Mouse (Mus musculus): ENCODE measurements around the gene Tbk1. TPM values are rescaled to one million over a fixed set of nuclear protein-coding genes. Genes with fewer than 3 reads are reported as not detected.
A peak's percentile ranks its signal among the peaks of the same experiment; 100 is the strongest.

Gene Tbk1
- polyA plus RNA-seq (2012; ENCODE audit: insufficient read depth, insufficient read length, missing spikeins): 102 and 107 TPM in 2 replicates

DNA sequence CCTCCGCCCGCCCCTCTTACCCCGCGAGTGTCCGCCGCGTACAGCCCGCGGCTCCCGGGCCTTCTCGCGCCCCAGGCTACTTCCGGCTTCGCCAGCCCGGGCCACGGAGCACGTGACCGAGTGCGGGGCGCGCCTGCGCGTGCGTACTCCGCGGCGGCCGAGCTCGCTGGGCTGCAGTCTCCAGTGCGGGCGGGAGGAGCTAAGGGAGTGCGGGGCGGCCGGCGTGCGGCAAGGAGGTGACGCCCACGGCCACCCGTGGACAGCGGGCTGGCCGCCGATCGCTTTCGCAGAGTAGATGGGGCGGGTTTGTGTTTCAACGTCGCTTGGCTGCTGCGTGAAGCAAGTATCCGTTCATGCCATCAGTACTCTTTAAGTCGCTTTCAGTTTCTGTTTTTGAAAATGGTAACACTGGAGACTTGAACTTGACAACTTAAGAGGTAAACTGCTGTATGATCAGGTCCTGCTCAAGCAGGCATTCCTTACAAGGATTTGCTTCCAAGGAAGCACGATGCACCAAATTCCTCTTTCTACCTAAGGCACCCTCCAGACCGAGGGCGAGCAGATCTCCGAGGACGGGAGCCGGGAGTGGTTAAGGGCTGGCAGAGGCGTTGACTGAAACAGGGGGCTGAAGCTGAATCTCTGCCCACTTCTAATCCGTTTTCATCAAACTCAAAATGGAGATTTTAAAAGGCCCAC is at the start of gene Tbk1:
Gene Tbk1 (minus strand): TSS at position 113 of the 696 bp plus-strand sequence.
- H3K27ac ChIP-seq (ENCODE audit: insufficient read depth, low read depth, low read length): peak within 1 kb of the TSS; percentile 95
- peak within 1 kb of the TSS; percentile 96 for H3K4me3 ChIP-seq (ENCODE audit: insufficient read depth, low read length)
- no peak for TF ChIP-seq POLR2A (IDR thresholded peaks at IDR 0.05; ENCODE audit: borderline replicate concordance, low read depth, low read length)
- no peak for TF ChIP-seq CTCF (IDR thresholded peaks at IDR 0.05; ENCODE audit: low read depth, low read length)
- H3K4me1 ChIP-seq (ENCODE audit: control insufficient read depth, insufficient read depth, low read length): peaks cover 45% of the 10 kb centered on the region

DNA sequence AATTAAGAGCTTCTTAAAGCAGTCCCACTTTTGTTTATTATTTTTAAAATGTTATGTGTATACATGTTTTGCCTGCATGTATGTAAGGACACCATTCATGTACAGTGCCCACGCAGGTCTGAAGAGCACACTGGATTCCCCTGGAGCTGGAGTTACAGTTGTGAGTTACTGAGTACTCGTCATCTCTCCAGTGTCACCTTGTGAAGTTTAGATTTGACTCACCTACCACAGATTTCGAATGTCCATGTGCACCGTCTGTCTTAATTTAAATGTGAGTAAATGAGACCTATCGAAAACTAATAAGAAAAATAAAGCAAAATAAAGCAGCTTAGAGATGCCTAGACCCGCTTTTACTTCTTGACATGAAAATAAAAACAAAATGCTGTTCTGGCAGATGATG is 49.7 kb upstream of the Tbk1 start:
- Histone ChIP-seq H3K4me3 (ENCODE audit: insufficient read depth, low read length) (no peak overlapping the region), H3K27ac (ENCODE audit: insufficient read depth, low read depth, low read length) (no peak overlapping the region), H3K4me1 (ENCODE audit: control insufficient read depth, insufficient read depth, low read length) (peaks cover 13% of the 10 kb centered on the region)
- TF ChIP-seq CTCF (IDR thresholded peaks at IDR 0.05; ENCODE audit: low read depth, low read length): no peak
- TF ChIP-seq POLR2A (IDR thresholded peaks at IDR 0.05; ENCODE audit: borderline replicate concordance, low read depth, low read length): no peak

DNA sequence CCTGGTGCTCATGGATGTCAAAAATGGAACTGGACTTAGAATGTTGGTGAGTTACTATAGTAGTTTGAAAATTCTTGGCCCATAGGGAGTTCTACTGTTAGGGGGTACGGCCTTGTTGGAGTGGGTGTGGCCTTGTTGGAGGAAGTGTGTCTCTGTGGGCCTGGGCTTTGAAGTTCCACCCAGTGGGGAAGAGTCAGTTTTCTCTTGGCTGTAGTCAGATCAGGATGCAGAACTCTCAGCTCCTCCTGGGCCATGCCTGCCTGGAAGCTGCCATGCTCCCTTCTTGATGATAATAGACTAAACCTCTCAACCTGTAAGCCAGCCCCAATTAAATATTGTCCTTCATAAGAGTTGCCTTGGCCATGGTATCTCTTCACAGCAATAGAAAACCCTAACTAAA is 47.6 kb upstream of the Tbk1 start:
- TF ChIP-seq POLR2A (IDR thresholded peaks at IDR 0.05; ENCODE audit: borderline replicate concordance, low read depth, low read length): no peak
- no peak for TF ChIP-seq CTCF (IDR thresholded peaks at IDR 0.05; ENCODE audit: low read depth, low read length)
- no peak overlapping the region for H3K27ac ChIP-seq (ENCODE audit: insufficient read depth, low read depth, low read length)
- H3K4me3 ChIP-seq (ENCODE audit: insufficient read depth, low read length): no peak overlapping the region
- H3K4me1 ChIP-seq (ENCODE audit: control insufficient read depth, insufficient read depth, low read length): peaks cover 26% of the 10 kb centered on the region

DNA sequence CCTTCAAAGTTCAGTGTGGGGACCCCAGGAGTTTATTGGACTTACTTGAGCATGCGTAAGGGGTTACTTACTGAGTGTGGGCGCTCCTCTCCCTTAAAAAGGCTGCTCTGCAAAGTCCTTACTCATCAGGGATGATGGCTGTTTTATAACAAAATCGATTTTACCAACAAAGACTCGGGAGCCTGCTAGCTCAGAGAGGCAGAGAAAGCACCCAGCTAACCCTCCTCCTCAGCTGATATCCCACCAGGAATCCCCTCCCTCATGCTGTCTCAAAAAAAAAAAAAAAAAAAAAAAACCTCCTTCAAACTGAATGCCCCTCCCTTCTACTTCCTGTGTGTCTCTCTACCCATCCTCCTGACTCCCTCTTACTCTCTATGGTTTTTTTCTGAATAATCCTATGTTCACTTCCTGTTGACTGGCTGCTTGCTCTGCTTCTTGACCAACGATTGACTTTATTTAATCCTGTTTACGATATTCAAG is 42.0 kb upstream of the Tbk1 start:
- Histone ChIP-seq H3K4me3 (ENCODE audit: insufficient read depth, low read length) (peak overlapping the region; percentile 38), H3K4me1 (ENCODE audit: control insufficient read depth, insufficient read depth, low read length) (peaks cover 41% of the 10 kb centered on the region), H3K27ac (ENCODE audit: insufficient read depth, low read depth, low read length) (peak overlapping the region; percentile 48)
- no peak for TF ChIP-seq POLR2A (IDR thresholded peaks at IDR 0.05; ENCODE audit: borderline replicate concordance, low read depth, low read length)
- no peak for TF ChIP-seq CTCF (IDR thresholded peaks at IDR 0.05; ENCODE audit: low read depth, low read length)

DNA sequence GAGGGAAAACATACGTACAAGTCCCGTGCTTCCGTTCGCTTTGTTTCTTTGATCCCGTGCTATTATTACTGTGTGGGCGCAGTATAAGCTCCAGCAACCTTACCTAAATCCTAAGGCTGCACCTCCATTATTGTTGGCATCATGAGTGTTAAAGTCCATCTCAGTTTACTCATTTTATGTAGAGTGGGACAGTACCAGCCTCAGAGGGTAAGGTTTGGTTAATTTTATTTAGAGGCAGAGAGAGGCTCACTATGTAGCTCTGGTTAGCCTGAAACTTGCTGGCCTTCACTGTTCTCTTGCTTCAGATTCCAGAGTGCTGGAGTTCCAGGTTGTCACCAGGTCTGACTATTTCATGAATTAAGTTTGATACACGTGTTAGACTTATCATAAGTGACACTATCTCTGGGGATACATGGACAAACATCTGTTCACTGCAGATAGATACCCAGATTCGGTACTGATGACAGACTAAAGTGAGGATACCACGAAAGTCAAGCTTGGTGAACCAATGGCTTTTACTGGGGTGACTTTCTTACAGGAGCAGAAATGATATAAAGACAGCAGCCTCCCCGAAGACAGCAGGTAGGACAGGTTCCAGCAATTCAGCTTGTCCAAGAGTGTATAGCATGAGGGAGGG is 40.7 kb upstream of the Tbk1 start:
- H3K4me3 ChIP-seq (ENCODE audit: insufficient read depth, low read length): no peak overlapping the region
- no peak for TF ChIP-seq POLR2A (IDR thresholded peaks at IDR 0.05; ENCODE audit: borderline replicate concordance, low read depth, low read length)
- TF ChIP-seq CTCF (IDR thresholded peaks at IDR 0.05; ENCODE audit: low read depth, low read length): no peak
- H3K27ac ChIP-seq (ENCODE audit: insufficient read depth, low read depth, low read length): 0 out of 2 replicates have a peak overlapping the region, but pooled peaks have one; percentile 77
- H3K4me1 ChIP-seq (ENCODE audit: control insufficient read depth, insufficient read depth, low read length): peaks cover 43% of the 10 kb centered on the region

DNA sequence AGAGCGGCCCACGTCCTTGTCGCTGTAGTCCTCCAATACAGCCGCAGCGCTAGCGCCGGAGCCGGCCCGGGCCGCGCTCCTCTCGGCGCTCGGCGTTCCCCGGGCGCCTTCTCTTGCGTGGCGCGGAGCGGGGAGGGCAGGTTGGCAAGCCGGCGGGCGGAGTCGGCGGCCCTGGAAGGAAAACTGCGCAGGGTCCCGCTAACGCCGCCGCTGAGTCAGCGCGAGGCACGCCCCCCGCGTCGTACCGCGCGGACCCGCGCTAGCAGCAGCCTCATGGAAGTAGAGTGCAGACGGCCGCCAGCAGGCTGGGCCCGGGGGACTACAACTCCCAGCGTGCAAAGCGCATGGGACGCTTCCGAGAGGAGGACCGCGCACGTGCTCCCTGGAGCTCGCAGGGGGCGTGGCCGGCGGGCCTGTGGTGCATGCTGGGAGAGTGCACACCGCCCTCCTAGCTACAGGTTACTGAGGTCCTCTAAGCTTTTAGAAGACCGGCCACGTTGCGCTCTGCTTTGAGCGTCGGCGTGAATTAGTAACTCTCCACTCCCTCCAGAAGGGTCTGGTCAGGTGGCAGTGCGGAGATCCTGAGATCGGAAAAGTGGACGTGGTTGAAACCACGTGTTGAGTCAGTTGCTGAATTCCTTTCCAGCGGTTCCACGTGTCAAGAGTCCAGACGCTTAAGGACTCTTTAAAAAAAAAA is 39.7 kb upstream of the Tbk1 start, which contains the start of gene Xpot:
Gene Xpot (minus strand): TSS at position 147 of the 697 bp plus-strand sequence.
- TF ChIP-seq CTCF (IDR thresholded peaks at IDR 0.05; ENCODE audit: low read depth, low read length) (no peak), POLR2A (IDR thresholded peaks at IDR 0.05; ENCODE audit: borderline replicate concordance, low read depth, low read length) (no peak)
- Histone ChIP-seq H3K27ac (ENCODE audit: insufficient read depth, low read depth, low read length) (peak within 1 kb of the TSS; percentile 77), H3K4me1 (ENCODE audit: control insufficient read depth, insufficient read depth, low read length) (peaks cover 43% of the 10 kb centered on the region), H3K4me3 (ENCODE audit: insufficient read depth, low read length) (peak within 1 kb of the TSS; percentile 76)

DNA sequence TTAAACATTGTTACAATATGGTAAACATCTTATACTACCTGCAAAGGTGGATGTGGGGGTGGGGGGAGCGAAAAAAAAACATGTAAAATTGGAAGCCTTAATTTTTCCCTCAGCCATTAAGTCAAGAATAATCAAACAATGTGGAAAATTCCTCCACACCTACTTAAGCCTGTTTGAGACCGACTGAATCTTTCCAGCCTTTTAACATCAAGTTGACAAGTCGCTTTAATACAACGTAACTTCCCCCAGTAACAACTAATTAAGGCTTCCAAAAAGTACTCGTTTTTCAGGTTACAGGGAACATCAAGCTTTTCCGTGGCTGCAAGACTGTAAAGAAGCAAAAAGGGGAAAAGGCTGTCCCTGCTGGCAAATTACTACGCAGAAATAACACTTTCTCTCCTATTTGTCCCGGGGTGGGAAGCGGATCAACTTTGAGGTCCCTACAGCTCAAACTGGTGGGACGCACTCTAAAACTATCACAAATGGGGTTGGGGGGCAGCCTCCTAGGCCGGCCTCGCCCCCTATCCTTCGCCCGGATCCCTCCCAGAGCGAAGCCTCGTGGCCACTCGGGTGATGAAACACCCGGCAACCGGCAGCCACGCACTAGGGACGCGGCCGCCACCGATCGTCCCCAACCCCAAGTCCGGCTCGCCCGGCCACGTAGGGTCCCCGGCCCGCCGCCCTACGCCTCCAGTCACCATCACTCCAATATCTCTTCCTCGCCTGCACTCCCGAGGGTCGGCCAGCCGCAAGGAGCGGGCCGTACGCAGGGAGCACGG is 39.0 kb upstream of the Tbk1 start:
- TF ChIP-seq POLR2A (IDR thresholded peaks at IDR 0.05; ENCODE audit: borderline replicate concordance, low read depth, low read length) (no peak), CTCF (IDR thresholded peaks at IDR 0.05; ENCODE audit: low read depth, low read length) (no peak)
- Histone ChIP-seq H3K4me1 (ENCODE audit: control insufficient read depth, insufficient read depth, low read length) (peaks cover 41% of the 10 kb centered on the region), H3K27ac (ENCODE audit: insufficient read depth, low read depth, low read length) (peak overlapping the region; percentile 66)

DNA sequence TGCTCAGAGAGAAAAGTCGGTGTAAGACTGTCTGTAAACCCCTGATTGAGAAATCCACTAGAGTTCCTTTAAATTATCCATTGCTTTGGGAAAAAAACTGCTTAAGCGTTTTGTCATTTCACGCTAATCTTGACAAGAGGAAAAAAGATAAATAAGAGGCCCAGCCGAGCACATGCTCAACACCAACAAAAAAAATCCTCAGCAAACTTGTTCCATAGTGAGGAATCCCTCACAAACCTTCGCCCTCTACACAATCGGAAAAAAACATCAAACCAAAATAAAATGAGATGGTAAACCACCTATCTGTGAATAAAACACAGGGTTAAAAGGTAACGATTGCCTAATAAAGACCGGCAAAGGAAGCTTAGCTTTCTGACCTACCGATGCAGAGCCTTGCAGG is 38.4 kb upstream of the Tbk1 start:
- Histone ChIP-seq H3K4me3 (ENCODE audit: insufficient read depth, low read length) (peak overlapping the region; percentile 76), H3K4me1 (ENCODE audit: control insufficient read depth, insufficient read depth, low read length) (peaks cover 38% of the 10 kb centered on the region)
- TF ChIP-seq POLR2A (IDR thresholded peaks at IDR 0.05; ENCODE audit: borderline replicate concordance, low read depth, low read length): no peak
- TF ChIP-seq CTCF (IDR thresholded peaks at IDR 0.05; ENCODE audit: low read depth, low read length): no peak

More for the DNA sequence above, 39.0 kb upstream of the Tbk1 start:
- H3K4me3 ChIP-seq (ENCODE audit: insufficient read depth, low read length): peak overlapping the region; percentile 76

DNA sequence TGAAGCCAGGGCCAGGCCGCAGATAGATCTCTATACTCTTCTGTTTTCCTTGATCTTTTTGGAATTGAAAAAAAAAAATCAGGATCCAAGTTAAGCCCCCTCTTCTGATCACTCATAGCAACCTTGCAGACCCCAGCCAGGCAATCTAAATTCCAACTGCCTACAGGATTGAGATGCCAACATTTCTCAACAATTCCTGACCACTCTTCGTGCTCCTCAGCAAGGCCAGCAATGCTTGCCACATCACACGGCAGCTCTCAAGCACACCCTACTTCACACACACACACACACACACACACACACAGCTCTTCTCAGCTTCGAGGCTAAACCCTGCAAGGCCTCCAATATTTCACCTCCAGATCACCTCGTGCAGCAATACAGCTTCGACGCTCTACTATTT is 37.1 kb upstream of the Tbk1 start:
- peaks cover 25% of the 10 kb centered on the region for H3K4me1 ChIP-seq (ENCODE audit: control insufficient read depth, insufficient read depth, low read length)
- no peak overlapping the region for H3K27ac ChIP-seq (ENCODE audit: insufficient read depth, low read depth, low read length)
- TF ChIP-seq CTCF (IDR thresholded peaks at IDR 0.05; ENCODE audit: low read depth, low read length) (no peak), POLR2A (IDR thresholded peaks at IDR 0.05; ENCODE audit: borderline replicate concordance, low read depth, low read length) (no peak)
- no peak overlapping the region for H3K4me3 ChIP-seq (ENCODE audit: insufficient read depth, low read length)

More for the DNA sequence above, 38.4 kb upstream of the Tbk1 start:
- H3K27ac ChIP-seq (ENCODE audit: insufficient read depth, low read depth, low read length): peak overlapping the region; percentile 66

Measured in bone marrow macrophage, adult 2 months (primary cell).